Mouse (Mus musculus) CD4-positive, CD25-positive, alpha-beta regulatory T cell, adult 2 months (primary cell): ENCODE data around the gene Gda.

Source experiments
- DNase-seq: peaks from one replicate; pipeline ENCODE4 v3.0.0-alpha.2; 2012; ENCODE audit warnings: low read depth, low spot score

Gene Gda

GRCm38 (mm10) chr19:21373073-21373755 is 100.0 kb downstream of the Gda start:
- DNase-seq = peak; percentile 74

- no peak for DNase-seq
Measured at GRCm38 (mm10) chr19:21372395-21373072, 100.7 kb downstream of the Gda start.

GRCm38 (mm10) chr19:21371337-21371736 is 101.9 kb downstream of the Gda start:
- DNase-seq = no peak

- no peak for DNase-seq
Measured at GRCm38 (mm10) chr19:21370782-21371181, 102.5 kb downstream of the Gda start.

GRCm38 (mm10) chr19:21369175-21369574 is 104.1 kb downstream of the Gda start:
- DNase-seq = no peak

- no peak for DNase-seq
Measured at GRCm38 (mm10) chr19:21368595-21368994, 104.7 kb downstream of the Gda start.

- no peak for DNase-seq
Measured at GRCm38 (mm10) chr19:21357792-21358191, 115.5 kb downstream of the Gda start.

GRCm38 (mm10) chr19:21349634-21350033 is 123.6 kb downstream of the Gda start:
- DNase-seq = no peak

- no peak for DNase-seq
Measured at GRCm38 (mm10) chr19:21346646-21347045, 126.6 kb downstream of the Gda start.
